Mouse (Mus musculus): ENCODE measurements around the gene Thnsl1. TPM values are rescaled to one million over a fixed set of nuclear protein-coding genes. Genes with fewer than 3 reads are reported as not detected.

Thnsl1 gene
- 20.9 and 22.6 TPM in 2 replicates for polyA plus RNA-seq (2016; fragmentation: Nextera tagmentation; extraction: Ambion mirVana)

DNA sequence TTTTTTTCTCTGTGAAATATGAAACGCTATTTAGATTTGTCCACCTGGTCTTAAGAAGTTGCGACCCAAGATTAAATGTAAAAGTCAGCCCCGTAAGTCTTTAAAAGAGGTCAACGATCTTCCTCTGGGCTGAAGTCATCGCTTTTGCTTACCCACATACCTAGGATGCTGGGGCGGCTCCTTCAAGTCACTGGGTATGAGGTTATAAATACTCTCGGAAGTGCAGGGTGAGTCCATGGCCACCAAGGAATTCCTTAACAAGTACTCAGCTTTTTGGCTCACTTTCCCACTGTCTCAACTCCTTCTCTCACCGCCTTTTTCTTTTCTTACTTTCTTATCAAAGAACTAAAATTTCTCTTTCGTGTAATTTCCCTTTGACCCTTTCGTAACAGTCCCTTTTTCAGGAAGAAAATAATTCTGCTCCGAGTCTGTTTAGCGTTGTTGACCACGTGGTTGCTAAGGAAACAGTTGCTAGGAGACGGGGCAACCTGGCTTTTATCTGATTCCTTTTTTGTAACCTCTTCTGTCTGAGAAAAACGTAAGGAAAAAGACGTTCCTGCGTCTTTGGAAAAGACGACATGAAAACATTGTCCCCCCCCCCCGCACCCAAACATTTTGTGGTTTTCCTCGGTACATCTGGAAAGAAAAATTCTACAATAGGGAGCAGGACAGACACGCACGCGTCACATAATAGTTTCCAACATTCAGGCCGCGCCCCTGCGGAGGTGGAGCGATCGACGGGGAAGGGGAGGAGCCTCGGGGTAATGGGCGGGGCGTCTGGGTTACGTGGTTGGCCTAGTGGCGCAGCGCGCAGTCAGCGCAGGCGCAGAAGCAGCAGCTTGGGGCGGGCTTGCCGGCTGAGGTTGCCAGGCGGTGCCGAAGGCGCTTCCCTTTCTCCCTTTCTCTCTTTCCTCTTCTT, at the start of gene Thnsl1, which contains the start of gene Enkur:
Gene Thnsl1, plus strand, starts transcription at position 813 of the 919 bp plus-strand sequence.
Gene Enkur, minus strand, starts transcription at position 454 of the 919 bp plus-strand sequence.
- ATAC-seq (ENCODE audit: low FRiP score, low read depth) = peak; percentile 99
- Histone ChIP-seq H3K4me1 (peaks cover 16% of the 10 kb centered on the region), H3K4me3 (peak within 1 kb of the TSS; percentile 71), H3K9me3 (no peaks in the 10 kb centered on the region), H3K36me3 (no peaks in the 10 kb centered on the region), H3K9ac (replicated peaks) (peak within 1 kb of the TSS; percentile 77), H3K27me3 (no peaks in the 10 kb centered on the region; the same call in 1 of the 2 replicates), H3K27ac (replicated peaks) (peak within 1 kb of the TSS; percentile 71), H3K4me2 (replicated peaks) (peak within 1 kb of the TSS; percentile 74)
- WGBS = 3% methylated on average over 43 of the region's 43 CpGs

DNA sequence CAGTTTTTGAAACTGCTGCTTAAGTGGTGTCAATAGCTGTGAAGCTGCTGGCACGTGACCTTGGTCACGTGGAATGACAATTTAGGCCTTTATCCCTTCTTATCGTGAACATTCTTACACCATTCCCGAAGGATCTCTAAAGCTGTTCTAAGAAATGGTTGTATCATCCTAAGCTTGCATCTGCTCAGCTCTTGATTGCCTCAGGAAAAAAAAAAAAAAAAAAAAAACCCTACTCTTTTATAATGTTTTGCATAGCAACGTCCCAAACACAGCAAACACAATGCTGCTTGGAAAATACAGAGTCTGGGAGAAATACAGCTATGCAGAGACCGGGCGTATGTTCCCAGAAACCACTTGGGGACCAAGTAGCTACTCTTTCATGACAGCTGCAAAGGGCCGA, 41.2 kb upstream of the Thnsl1 start:
- Histone ChIP-seq H3K4me1 (no peaks in the 10 kb centered on the region), H3K9ac (replicated peaks) (no peak overlapping the region), H3K4me2 (replicated peaks) (no peak overlapping the region), H3K36me3 (no peaks in the 10 kb centered on the region), H3K4me3 (no peak overlapping the region), H3K27ac (replicated peaks) (no peak overlapping the region), H3K9me3 (no peaks in the 10 kb centered on the region), H3K27me3 (no peaks in the 10 kb centered on the region)
- WGBS = 75% methylated on average over 8 of the region's 8 CpGs
- no peak for ATAC-seq (ENCODE audit: low FRiP score, low read depth)

DNA sequence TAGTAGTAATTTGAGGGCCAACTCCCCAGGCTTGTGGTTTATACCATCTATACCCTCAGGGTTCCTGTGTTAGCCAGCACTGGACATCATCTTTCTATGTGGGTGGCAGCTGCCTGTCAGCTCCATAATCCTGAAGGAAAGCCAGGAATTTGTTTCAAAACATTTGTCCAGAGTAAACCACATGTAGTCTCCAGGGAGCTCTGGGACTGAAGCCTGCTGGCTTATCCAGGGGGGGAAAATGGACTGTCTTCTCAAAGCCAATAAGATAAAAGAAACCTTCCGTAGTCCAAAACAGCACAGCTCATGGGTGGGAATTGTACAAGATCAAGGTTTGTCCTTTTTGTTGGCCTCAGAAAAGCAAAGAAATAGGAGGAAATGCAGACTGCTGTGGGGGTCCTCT, 37.6 kb upstream of the Thnsl1 start:
- H3K9me3 ChIP-seq = no peaks in the 10 kb centered on the region
- H3K36me3 ChIP-seq = no peaks in the 10 kb centered on the region
- no peak overlapping the region for H3K4me2 ChIP-seq (replicated peaks)
- ATAC-seq (ENCODE audit: low FRiP score, low read depth) = no peak
- no peaks in the 10 kb centered on the region for H3K27me3 ChIP-seq
- H3K9ac ChIP-seq (replicated peaks) = no peak overlapping the region
- no peak overlapping the region for H3K4me3 ChIP-seq
- H3K4me1 ChIP-seq = no peaks in the 10 kb centered on the region
- 88% methylated on average over 1 of the region's 1 CpGs for WGBS
- no peak overlapping the region for H3K27ac ChIP-seq (replicated peaks)

DNA sequence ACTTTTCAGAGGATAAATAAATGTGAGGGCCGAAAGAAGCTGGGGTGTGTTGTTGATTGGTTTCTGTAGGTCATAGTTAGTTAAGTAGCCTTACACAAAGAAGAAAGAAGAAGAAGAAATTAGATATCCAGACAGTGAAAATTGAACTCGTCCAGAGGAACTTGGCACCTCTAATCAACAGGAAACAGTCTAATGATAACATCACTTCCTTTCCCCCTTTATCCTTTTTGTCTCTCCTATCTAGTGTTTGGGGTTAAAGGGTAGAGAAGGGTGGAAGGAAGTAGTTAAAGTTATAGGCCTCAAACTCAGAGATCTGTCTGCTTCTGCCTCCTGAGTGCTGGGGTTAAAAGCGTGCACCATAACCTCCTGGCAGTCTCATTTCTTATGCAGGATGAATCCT, 32.7 kb upstream of the Thnsl1 start:
- no peak for ATAC-seq (ENCODE audit: low FRiP score, low read depth)
- 84% methylated on average over 3 of the region's 3 CpGs for WGBS
- Histone ChIP-seq H3K4me2 (replicated peaks) (no peak overlapping the region), H3K27me3 (no peaks in the 10 kb centered on the region), H3K4me3 (no peak overlapping the region), H3K36me3 (no peaks in the 10 kb centered on the region), H3K27ac (replicated peaks) (no peak overlapping the region), H3K9ac (replicated peaks) (no peak overlapping the region), H3K9me3 (no peaks in the 10 kb centered on the region), H3K4me1 (no peaks in the 10 kb centered on the region)

DNA sequence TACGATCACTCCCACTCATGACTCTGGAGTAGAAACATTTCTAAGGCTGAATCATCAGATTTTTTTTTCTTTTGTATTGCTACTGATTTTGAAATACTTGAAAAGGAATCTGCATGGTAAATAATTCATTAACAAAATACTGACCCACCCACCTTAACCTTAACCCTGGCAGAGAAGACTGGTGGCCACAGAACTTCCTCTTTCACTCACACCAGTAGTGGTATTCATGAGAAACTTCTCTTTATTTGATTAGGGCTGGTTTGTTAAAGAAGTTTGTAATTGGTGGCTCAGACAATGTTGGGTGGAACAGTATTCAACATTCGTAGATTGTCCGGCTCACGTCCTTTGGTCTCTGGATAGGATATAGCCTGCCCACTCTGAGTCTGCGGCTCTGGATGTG, 26.4 kb upstream of the Thnsl1 start:
- ATAC-seq (ENCODE audit: low FRiP score, low read depth) = no peak
- Histone ChIP-seq H3K9me3 (no peaks in the 10 kb centered on the region), H3K9ac (replicated peaks) (no peak overlapping the region), H3K4me1 (no peaks in the 10 kb centered on the region), H3K27ac (replicated peaks) (no peak overlapping the region), H3K4me3 (no peak overlapping the region), H3K4me2 (replicated peaks) (no peak overlapping the region), H3K36me3 (no peaks in the 10 kb centered on the region), H3K27me3 (no peaks in the 10 kb centered on the region)
- 95% methylated on average over 5 of the region's 5 CpGs for WGBS

DNA sequence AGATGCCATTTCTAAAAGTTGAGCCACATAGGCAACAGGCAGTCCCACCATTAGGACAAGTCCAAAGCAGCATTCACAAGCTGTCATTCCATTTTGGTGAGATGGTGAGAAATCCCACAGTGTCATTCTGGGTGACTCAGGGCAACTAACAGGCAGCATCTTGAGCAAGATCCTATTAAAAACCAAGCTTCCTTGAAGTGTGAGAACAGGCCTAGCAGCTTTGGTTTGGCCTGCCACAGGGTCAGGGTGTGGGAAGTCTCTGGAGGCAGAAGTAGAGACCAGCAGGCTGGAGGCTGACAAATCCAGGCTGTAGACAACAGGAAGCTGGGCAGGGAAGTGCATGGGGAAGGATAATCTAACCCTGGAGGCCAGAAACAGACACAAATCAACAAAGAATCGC, 22.7 kb upstream of the Thnsl1 start:
- H3K4me1 ChIP-seq = no peaks in the 10 kb centered on the region
- H3K4me3 ChIP-seq = no peak overlapping the region
- H3K4me2 ChIP-seq (replicated peaks) = no peak overlapping the region
- WGBS = 90% methylated on average over 1 of the region's 1 CpGs
- no peak overlapping the region for H3K27ac ChIP-seq (replicated peaks)
- H3K9me3 ChIP-seq = no peaks in the 10 kb centered on the region
- H3K9ac ChIP-seq (replicated peaks) = no peak overlapping the region
- no peaks in the 10 kb centered on the region for H3K27me3 ChIP-seq
- ATAC-seq (ENCODE audit: low FRiP score, low read depth) = no peak
- H3K36me3 ChIP-seq = no peaks in the 10 kb centered on the region

DNA sequence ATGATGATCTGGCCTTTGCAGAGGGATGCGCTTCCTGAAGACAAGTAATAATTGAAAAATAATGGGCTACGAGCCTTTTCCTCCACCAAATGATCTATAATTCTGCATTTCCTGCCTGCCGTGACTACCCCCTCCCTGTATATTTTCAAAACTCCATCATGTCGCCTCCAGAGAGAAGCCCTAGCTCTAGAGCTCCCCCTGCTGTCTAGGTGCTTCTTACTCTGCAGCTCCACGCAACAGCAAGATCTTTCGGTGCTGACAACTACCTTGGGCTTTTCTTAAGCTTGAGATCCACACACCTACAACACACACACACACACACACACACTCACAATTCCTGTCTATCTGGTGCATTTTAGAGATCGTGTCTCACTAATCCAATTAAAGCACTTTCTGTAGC, 17.9 kb upstream of the Thnsl1 start:
- Histone ChIP-seq H3K27me3 (no peaks in the 10 kb centered on the region), H3K9ac (replicated peaks) (no peak overlapping the region), H3K4me3 (no peak overlapping the region), H3K4me1 (0 out of 2 replicates have a peak, but pooled peaks cover 2% of the 10 kb centered on the region), H3K9me3 (no peaks in the 10 kb centered on the region), H3K4me2 (replicated peaks) (no peak overlapping the region), H3K36me3 (no peaks in the 10 kb centered on the region), H3K27ac (replicated peaks) (no peak overlapping the region)
- 0 out of 2 replicates have a peak, but pooled peaks have one; percentile 44 for ATAC-seq (ENCODE audit: low FRiP score, low read depth)
- WGBS = 65% methylated on average over 7 of the region's 7 CpGs

DNA sequence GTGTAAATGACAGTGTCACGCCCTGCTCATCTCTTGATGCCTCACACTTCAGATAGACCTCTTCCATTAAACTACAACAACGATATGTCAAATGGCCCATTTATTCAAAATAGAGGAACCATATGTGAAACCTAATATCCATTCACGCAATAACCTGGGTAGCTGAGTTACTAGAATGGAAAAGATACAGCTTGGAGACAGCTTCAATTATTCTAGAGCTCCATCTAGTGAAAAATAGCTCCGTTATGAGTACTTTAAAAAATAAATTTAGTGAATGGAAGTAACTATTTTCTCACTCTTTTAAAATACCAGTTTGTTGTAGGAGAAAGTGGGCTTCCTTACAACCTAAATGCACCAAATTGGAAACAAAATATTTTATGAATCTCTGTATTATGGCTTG, 16.9 kb upstream of the Thnsl1 start:
- Histone ChIP-seq H3K4me3 (no peak overlapping the region), H3K9me3 (no peaks in the 10 kb centered on the region), H3K9ac (replicated peaks) (no peak overlapping the region), H3K36me3 (no peaks in the 10 kb centered on the region), H3K4me2 (replicated peaks) (no peak overlapping the region), H3K27ac (replicated peaks) (no peak overlapping the region), H3K4me1 (0 out of 2 replicates have a peak, but pooled peaks cover 2% of the 10 kb centered on the region), H3K27me3 (no peaks in the 10 kb centered on the region)
- no peak for ATAC-seq (ENCODE audit: low FRiP score, low read depth)
- 78% methylated on average over 4 of the region's 4 CpGs for WGBS

DNA sequence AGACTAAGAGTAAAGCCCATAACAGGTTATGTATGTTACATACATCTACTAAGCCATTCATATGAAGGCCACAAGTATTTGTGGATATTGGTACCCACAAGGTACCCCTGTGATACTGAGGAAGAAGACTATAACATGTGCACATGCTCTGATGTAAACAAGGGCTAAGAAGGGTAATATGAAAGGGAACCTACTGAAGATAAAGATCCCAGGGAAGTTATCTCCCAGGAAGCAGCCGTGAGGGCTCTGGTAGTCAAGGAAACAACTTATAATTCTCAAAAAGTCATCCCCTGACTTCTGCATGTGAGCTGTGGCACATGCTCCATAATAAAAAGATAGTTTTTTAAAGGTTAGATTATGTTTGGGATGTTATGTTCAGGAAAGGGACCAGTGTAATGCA, 14.3 kb upstream of the Thnsl1 start:
- WGBS = 78% methylated on average over 1 of the region's 1 CpGs
- Histone ChIP-seq H3K4me3 (no peak overlapping the region), H3K27me3 (no peaks in the 10 kb centered on the region), H3K36me3 (no peaks in the 10 kb centered on the region), H3K4me1 (0 out of 2 replicates have a peak, but pooled peaks cover 2% of the 10 kb centered on the region), H3K9me3 (no peaks in the 10 kb centered on the region), H3K27ac (replicated peaks) (no peak overlapping the region), H3K9ac (replicated peaks) (no peak overlapping the region), H3K4me2 (replicated peaks) (no peak overlapping the region)
- ATAC-seq (ENCODE audit: low FRiP score, low read depth) = no peak

DNA sequence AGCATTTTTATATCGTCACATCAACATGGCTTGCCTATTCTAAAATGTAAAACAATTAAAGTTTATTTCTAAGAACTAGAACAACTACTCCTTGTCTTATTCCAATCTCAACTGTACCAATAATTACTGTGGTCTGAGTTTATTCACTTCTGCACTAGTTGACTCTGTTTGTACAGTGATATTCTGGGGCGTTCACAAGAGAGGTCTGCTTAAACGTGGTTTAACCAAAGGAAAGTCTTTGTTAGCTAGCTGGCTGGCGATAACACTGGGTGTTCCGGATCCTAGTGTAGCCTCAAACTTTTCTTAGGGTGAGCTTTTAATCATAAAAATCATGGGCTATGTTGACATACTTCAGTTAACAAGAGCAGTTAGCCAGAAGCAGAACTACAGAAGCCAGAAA, 10.3 kb upstream of the Thnsl1 start:
- no peak overlapping the region for H3K9ac ChIP-seq (replicated peaks)
- no peaks in the 10 kb centered on the region for H3K4me1 ChIP-seq
- H3K27me3 ChIP-seq = no peaks in the 10 kb centered on the region
- no peaks in the 10 kb centered on the region for H3K9me3 ChIP-seq
- H3K27ac ChIP-seq (replicated peaks) = no peak overlapping the region
- no peak overlapping the region for H3K4me2 ChIP-seq (replicated peaks)
- no peaks in the 10 kb centered on the region for H3K36me3 ChIP-seq
- no peak for ATAC-seq (ENCODE audit: low FRiP score, low read depth)
- no peak overlapping the region for H3K4me3 ChIP-seq
- 94% methylated on average over 5 of the region's 5 CpGs for WGBS

DNA sequence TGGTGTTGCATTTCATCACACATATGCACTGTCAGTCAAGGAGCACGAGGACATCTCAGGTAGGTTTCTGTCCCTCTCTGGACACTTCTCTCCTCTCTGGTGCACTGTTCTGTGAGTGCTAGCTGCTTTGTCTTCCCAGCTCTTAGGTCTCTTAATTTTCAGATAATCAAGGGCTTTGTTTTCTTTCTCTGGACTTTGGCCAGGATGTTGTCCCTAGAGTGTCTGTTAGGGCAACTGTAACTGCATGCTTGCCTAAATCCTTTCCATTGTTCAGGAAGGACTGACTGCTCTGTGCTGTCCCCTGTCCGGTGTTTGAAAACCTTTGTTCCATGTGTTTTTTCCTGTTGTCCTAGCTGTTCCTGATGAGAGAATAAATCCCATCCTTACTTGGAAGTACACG, 6.5 kb upstream of the Thnsl1 start:
- ATAC-seq (ENCODE audit: low FRiP score, low read depth) = no peak
- H3K4me2 ChIP-seq (replicated peaks) = no peak overlapping the region
- 64% methylated on average over 3 of the region's 3 CpGs for WGBS

DNA sequence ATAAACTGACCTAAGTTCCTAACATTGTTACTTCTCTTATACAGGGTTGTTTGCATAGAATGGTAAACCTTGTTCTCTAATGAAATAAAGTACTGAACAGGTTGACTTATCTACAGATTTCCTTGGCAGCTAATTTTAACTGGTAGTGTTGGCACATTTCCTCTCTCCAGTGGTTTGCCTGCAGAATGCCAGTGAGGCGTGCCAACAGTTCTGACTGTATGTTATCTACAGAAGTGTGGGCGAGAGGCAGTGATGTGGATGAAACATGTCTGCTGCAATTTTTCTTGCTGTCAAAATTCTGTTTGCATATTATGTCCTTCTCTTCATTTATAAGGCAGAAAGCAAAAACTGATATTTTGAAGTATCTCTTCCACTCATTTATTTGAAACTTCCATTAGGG, 2.8 kb upstream of the Thnsl1 start:
- no peak overlapping the region for H3K4me2 ChIP-seq (replicated peaks)
- ATAC-seq (ENCODE audit: low FRiP score, low read depth) = no peak
- no peak overlapping the region for H3K4me3 ChIP-seq
- no peaks in the 10 kb centered on the region; the same call in 1 of the 2 replicates for H3K27me3 ChIP-seq
- no peak overlapping the region for H3K9ac ChIP-seq (replicated peaks)
- H3K27ac ChIP-seq (replicated peaks) = no peak overlapping the region
- H3K36me3 ChIP-seq = no peaks in the 10 kb centered on the region
- WGBS = 91% methylated on average over 2 of the region's 2 CpGs
- H3K4me1 ChIP-seq = peaks cover 16% of the 10 kb centered on the region
- H3K9me3 ChIP-seq = no peaks in the 10 kb centered on the region

More for the DNA sequence above, 6.5 kb upstream of the Thnsl1 start:
- Histone ChIP-seq H3K27ac (replicated peaks) (no peak overlapping the region), H3K9ac (replicated peaks) (no peak overlapping the region), H3K36me3 (no peaks in the 10 kb centered on the region), H3K9me3 (no peaks in the 10 kb centered on the region), H3K27me3 (no peaks in the 10 kb centered on the region; the same call in 1 of the 2 replicates), H3K4me1 (no peaks in the 10 kb centered on the region), H3K4me3 (no peak overlapping the region)

Measured in midbrain, embryonic 12.5 days (tissue).